Mouse (Mus musculus): ENCODE data around the gene Pon3. TPM values are rescaled to one million over a fixed set of nuclear protein-coding genes. Genes with fewer than 3 reads are reported as not detected.

The Pon3 gene
- 9.3 and 10.4 TPM in 2 replicates for polyA plus RNA-seq (2015; fragmentation: Nextera tagmentation; extraction: Ambion mirVana)

GRCm38 (mm10) chr6:5255722-5256451 is at the start of gene Pon3:
Gene Pon3 (minus strand): TSS chr6:5256286.
- WGBS, result 6% methylated on average over 16 of the region's 16 CpGs

DNA sequence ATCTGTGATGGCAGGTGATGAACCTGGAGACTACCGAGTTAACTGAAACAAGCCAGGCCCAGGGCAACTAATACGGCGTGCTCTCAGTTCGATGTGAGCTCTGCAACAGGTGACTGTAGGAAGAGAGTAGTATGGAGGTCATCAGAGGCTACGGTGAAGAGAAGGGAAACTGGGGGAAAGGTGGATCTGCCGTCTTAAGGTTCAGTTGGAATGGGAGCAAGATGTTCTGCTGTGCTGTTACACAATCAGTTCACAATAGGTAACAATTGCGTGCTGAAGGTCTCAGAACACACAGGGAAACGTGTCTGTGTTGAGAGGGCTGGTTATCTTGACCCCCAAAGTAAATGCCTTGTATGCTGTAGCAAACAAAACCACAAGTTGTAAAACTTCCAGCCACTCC is 48.9 kb upstream of the Pon3 start:
- Histone ChIP-seq H3K9ac (no peak overlapping the region), H3K27me3 (peaks cover 3% of the 10 kb centered on the region; the same call in 1 of the 2 replicates), H3K4me3 (no peak overlapping the region), H3K9me3 (no peaks in the 10 kb centered on the region), H3K36me3 (no peaks in the 10 kb centered on the region), H3K27ac (no peak overlapping the region), H3K4me1 (no peaks in the 10 kb centered on the region), H3K4me2 (replicated peaks) (no peak overlapping the region)
- ATAC-seq (ENCODE audit: low FRiP score, low read depth), result no peak
- 84% methylated on average over 8 of the region's 8 CpGs for WGBS

More at GRCm38 (mm10) chr6:5255722-5256451, at the start of gene Pon3:
- Histone ChIP-seq H3K36me3 (no peaks in the 10 kb centered on the region), H3K4me2 (replicated peaks) (peak within 1 kb of the TSS; percentile 69), H3K4me1 (peaks cover 11% of the 10 kb centered on the region), H3K9me3 (no peaks in the 10 kb centered on the region), H3K9ac (peak within 1 kb of the TSS; percentile 60), H3K27me3 (no peaks in the 10 kb centered on the region), H3K4me3 (peak within 1 kb of the TSS; percentile 46), H3K27ac (no peak within 1 kb of the TSS)
- ATAC-seq (ENCODE audit: low FRiP score, low read depth), result peak; percentile 69; the same call in 1 of the 2 replicates

- peaks cover 3% of the 10 kb centered on the region; the same call in 1 of the 2 replicates for H3K27me3 ChIP-seq
- no peaks in the 10 kb centered on the region for H3K9me3 ChIP-seq
- H3K4me3 ChIP-seq, result no peak overlapping the region
- WGBS, result 86% methylated on average over 8 of the region's 8 CpGs
- no peak overlapping the region for H3K27ac ChIP-seq
- H3K36me3 ChIP-seq, result no peaks in the 10 kb centered on the region
- ATAC-seq (ENCODE audit: low FRiP score, low read depth), result no peak
- H3K4me1 ChIP-seq, result peaks cover 3% of the 10 kb centered on the region; the same call in 1 of the 2 replicates
- H3K4me2 ChIP-seq (replicated peaks), result no peak overlapping the region
- H3K9ac ChIP-seq, result no peak overlapping the region
These were observed 44.5 kb upstream of the Pon3 start for GRCm38 (mm10) chr6:5300629-5301028.

GRCm38 (mm10) chr6:5299561-5299960 is 43.5 kb upstream of the Pon3 start:
- H3K4me3 ChIP-seq, result no peak overlapping the region
- H3K9ac ChIP-seq, result no peak overlapping the region
- no peaks in the 10 kb centered on the region for H3K36me3 ChIP-seq
- ATAC-seq (ENCODE audit: low FRiP score, low read depth), result no peak
- WGBS, result 63% methylated on average over 5 of the region's 5 CpGs
- peaks cover 3% of the 10 kb centered on the region; the same call in 1 of the 2 replicates for H3K27me3 ChIP-seq
- no peak overlapping the region for H3K27ac ChIP-seq
- H3K9me3 ChIP-seq, result no peaks in the 10 kb centered on the region
- no peak overlapping the region for H3K4me2 ChIP-seq (replicated peaks)
- H3K4me1 ChIP-seq, result peaks cover 3% of the 10 kb centered on the region; the same call in 1 of the 2 replicates

DNA sequence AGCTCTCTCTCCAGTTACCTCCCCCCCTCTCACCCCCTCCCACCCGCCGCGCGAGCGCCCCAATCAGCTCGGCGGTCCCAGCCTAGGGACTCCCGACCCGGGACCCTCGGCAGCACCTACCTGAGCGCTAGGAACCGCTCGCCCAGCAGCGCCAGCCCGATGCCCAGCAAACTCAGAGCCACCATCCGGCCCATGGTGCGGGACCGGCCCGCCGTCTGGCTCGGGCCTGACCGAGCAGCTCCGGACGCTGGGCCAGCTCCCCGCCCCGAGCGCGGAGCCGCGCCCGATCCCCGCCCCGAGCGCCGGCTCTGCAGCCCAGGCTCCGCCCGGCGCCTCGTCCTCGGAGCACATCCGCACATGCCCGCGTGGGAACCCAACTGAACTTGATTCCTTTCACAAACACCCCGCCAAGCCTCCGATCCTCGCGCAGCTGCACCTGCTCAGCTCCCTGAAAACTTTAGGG is 42.0 kb upstream of the Pon3 start, which contains the start of gene Pon2:
Pon2 (minus strand) TSS at position 364 of the 463 bp plus-strand sequence.
- peak within 1 kb of the TSS; percentile 73 for H3K4me2 ChIP-seq (replicated peaks)
- peaks cover 3% of the 10 kb centered on the region; the same call in 1 of the 2 replicates for H3K4me1 ChIP-seq
- no peaks in the 10 kb centered on the region; the same call in 1 of the 2 replicates for H3K36me3 ChIP-seq
- peak within 1 kb of the TSS; percentile 78 for H3K27ac ChIP-seq
- WGBS, result under 1% methylated on average over 41 of the region's 47 CpGs
- H3K27me3 ChIP-seq, result peaks cover 3% of the 10 kb centered on the region; the same call in 1 of the 2 replicates
- peak; percentile 88 for ATAC-seq (ENCODE audit: low FRiP score, low read depth)
- peak within 1 kb of the TSS; percentile 74 for H3K9ac ChIP-seq
- no peaks in the 10 kb centered on the region for H3K9me3 ChIP-seq
- H3K4me3 ChIP-seq, result peak within 1 kb of the TSS; percentile 70

GRCm38 (mm10) chr6:5297321-5298091 is 41.4 kb upstream of the Pon3 start:
- peaks cover 3% of the 10 kb centered on the region; the same call in 1 of the 2 replicates for H3K27me3 ChIP-seq
- H3K9me3 ChIP-seq, result no peaks in the 10 kb centered on the region
- H3K27ac ChIP-seq, result no peak overlapping the region; the same call in 1 of the 2 replicates
- 2% methylated on average over 25 of the region's 25 CpGs for WGBS
- peak overlapping the region; percentile 70 for H3K4me3 ChIP-seq
- peak overlapping the region; percentile 74 for H3K9ac ChIP-seq
- ATAC-seq (ENCODE audit: low FRiP score, low read depth), result peak; percentile 64
- no peaks in the 10 kb centered on the region; the same call in 1 of the 2 replicates for H3K36me3 ChIP-seq
- H3K4me1 ChIP-seq, result peaks cover 3% of the 10 kb centered on the region; the same call in 1 of the 2 replicates
- H3K4me2 ChIP-seq (replicated peaks), result peak overlapping the region; percentile 73

DNA sequence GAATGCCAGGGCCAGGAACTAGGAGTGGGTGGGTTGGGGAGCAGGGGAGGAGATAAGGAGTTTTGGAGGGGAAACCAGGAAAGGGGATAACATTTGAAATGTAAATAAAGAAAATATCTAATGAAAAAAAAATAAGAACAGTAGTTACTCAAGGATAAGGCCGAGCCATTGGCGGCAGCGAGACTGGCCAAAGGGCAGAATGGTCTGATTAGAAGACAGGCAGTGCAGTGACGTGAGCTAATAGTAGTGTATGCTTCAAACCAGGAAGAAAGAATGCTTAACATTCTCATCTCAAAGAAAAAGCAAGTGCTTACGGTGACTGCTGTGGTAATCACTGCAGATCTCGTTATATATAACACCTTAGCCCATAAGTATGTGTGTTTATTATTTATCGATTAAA is 40.0 kb upstream of the Pon3 start:
- Histone ChIP-seq H3K27ac (no peak overlapping the region), H3K4me3 (no peak overlapping the region), H3K36me3 (no peaks in the 10 kb centered on the region; the same call in 1 of the 2 replicates), H3K4me1 (peaks cover 9% of the 10 kb centered on the region), H3K9ac (no peak overlapping the region), H3K4me2 (replicated peaks) (no peak overlapping the region), H3K27me3 (peaks cover under 1% of the 10 kb centered on the region; the same call in 1 of the 2 replicates), H3K9me3 (no peaks in the 10 kb centered on the region)
- WGBS, result 95% methylated on average over 7 of the region's 7 CpGs
- no peak for ATAC-seq (ENCODE audit: low FRiP score, low read depth)

DNA sequence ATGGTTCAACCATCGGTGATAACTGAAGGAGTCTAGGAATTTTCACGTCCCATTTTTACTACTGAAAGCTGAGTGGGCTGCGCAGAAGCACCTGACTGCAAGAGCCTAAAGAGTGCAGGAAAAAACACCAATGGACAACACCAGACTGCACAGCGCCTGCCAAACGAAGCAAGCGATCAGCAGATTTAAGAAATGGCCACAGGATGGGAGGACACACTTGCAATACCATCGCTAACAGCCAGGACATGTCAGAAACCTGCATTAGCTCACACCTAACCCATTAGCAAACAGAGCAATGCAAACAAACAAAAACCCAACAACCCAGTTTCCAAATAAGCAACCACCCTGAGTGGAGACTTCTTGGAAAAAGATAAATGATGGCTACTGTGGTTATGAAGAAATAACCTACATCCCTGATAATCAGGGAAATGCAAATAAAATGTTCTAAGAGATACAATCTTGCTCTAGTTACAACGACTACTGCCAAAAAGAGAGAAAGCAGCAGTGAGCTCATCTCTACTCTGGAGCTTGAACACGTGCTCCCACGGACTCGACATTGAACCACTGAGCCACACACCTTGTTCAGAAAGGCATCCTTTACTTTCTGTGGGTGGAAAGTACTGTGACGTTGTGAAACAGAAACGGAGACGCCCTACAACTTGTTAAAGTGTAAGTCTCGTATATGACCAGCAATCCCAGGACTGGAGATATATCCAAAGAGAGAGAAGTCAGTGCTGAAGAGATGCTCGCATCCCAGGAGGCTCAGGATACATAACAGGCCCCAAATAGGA is 38.8 kb upstream of the Pon3 start:
- Histone ChIP-seq H3K27me3 (no peaks in the 10 kb centered on the region), H3K36me3 (no peaks in the 10 kb centered on the region; the same call in 1 of the 2 replicates), H3K4me2 (replicated peaks) (no peak overlapping the region), H3K9me3 (no peaks in the 10 kb centered on the region), H3K4me3 (no peak overlapping the region), H3K4me1 (peaks cover 9% of the 10 kb centered on the region), H3K27ac (no peak overlapping the region), H3K9ac (no peak overlapping the region)
- 93% methylated on average over 16 of the region's 16 CpGs for WGBS
- ATAC-seq (ENCODE audit: low FRiP score, low read depth), result no peak

DNA sequence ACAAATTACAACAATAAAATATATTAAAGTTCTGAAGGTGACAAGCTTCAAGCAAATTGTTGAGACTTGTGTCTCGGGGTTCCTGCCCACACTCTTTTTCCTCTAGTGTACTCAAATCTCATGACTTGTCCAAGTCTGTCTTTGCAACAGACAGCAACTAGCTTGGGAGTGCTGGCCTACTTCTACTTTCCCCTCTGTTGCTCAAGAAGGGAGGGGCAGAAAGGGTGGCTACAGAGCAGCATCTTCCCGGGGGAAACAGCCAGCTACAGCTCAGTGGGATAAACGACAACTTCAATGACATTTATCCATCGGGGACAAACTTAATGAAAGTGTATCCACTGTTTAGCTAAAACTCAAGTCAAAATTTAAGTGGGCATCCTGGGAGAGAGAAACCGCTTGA is 36.8 kb upstream of the Pon3 start:
- no peaks in the 10 kb centered on the region for H3K9me3 ChIP-seq
- H3K4me3 ChIP-seq, result no peak overlapping the region
- H3K36me3 ChIP-seq, result no peaks in the 10 kb centered on the region; the same call in 1 of the 2 replicates
- no peak overlapping the region for H3K4me2 ChIP-seq (replicated peaks)
- H3K9ac ChIP-seq, result no peak overlapping the region
- WGBS, result 76% methylated on average over 5 of the region's 5 CpGs
- H3K4me1 ChIP-seq, result peaks cover 6% of the 10 kb centered on the region
- no peak for ATAC-seq (ENCODE audit: low FRiP score, low read depth)
- H3K27me3 ChIP-seq, result no peaks in the 10 kb centered on the region
- no peak overlapping the region for H3K27ac ChIP-seq

GRCm38 (mm10) chr6:5291450-5291849 is 35.4 kb upstream of the Pon3 start:
- H3K9me3 ChIP-seq, result no peaks in the 10 kb centered on the region
- H3K27me3 ChIP-seq, result no peaks in the 10 kb centered on the region
- WGBS, result 57% methylated on average over 4 of the region's 4 CpGs
- H3K4me1 ChIP-seq, result peaks cover 9% of the 10 kb centered on the region
- no peak overlapping the region for H3K27ac ChIP-seq
- H3K4me3 ChIP-seq, result no peak overlapping the region
- H3K9ac ChIP-seq, result no peak overlapping the region
- H3K36me3 ChIP-seq, result no peaks in the 10 kb centered on the region; the same call in 1 of the 2 replicates
- ATAC-seq (ENCODE audit: low FRiP score, low read depth), result no peak
- no peak overlapping the region for H3K4me2 ChIP-seq (replicated peaks)

- no peak for ATAC-seq (ENCODE audit: low FRiP score, low read depth)
- WGBS, result 66% methylated on average over 5 of the region's 5 CpGs
- Histone ChIP-seq H3K4me1 (peaks cover 9% of the 10 kb centered on the region), H3K27me3 (no peaks in the 10 kb centered on the region), H3K4me2 (replicated peaks) (no peak overlapping the region), H3K4me3 (no peak overlapping the region), H3K9me3 (no peaks in the 10 kb centered on the region), H3K36me3 (no peaks in the 10 kb centered on the region), H3K27ac (no peak overlapping the region), H3K9ac (no peak overlapping the region)
These were observed 31.8 kb upstream of the Pon3 start for GRCm38 (mm10) chr6:5287919-5288318.
